Mouse (Mus musculus) kidney, adult 2 months (tissue): Measurements from ENCODE around the gene Ankrd33b. TPM values are rescaled to one million over a fixed set of nuclear protein-coding genes. Genes with fewer than 3 reads are reported as not detected.
A peak's percentile ranks its signal among the peaks of the same experiment; 100 is the strongest.

Source experiments
- DNase-seq: peaks from one replicate; pipeline ENCODE4 v3.0.0; 2021
- H3K27ac ChIP-seq: fragments of 200-500 bp; 2 replicates; pipeline ENCODE4 v1.5.1; 2012; ENCODE audit warnings: low read depth, low read length, control low read depth, inconsistent platforms; ENCODE audit not compliant: insufficient read depth
- H3K27me3 ChIP-seq: fragments of 200-500 bp; replicated peaks from 2 replicates; pipeline ENCODE4 v1.6.1; 2012; ENCODE audit warnings: mild to moderate bottlenecking, moderate library complexity, low read length, inconsistent platforms; ENCODE audit not compliant: control insufficient read depth, insufficient read depth
- H3K36me3 ChIP-seq: fragments of 200-500 bp; 2 replicates; pipeline ENCODE4 v1.6.1; 2012; ENCODE audit warnings: mild to moderate bottlenecking, moderate library complexity, low read length, inconsistent platforms; ENCODE audit not compliant: control insufficient read depth, insufficient read depth
- H3K4me1 ChIP-seq: fragments of 200-500 bp; 2 replicates; pipeline ENCODE4 v1.6.1; 2011; ENCODE audit warnings: low read length; ENCODE audit not compliant: control insufficient read depth, insufficient read depth
- H3K4me3 ChIP-seq: fragments of 200-500 bp; 2 replicates; pipeline ENCODE4 v1.5.1; 2011; ENCODE audit warnings: mild to moderate bottlenecking, low read depth, low read length, control low read depth; ENCODE audit not compliant: insufficient read depth
- CTCF ChIP-seq: fragments of 200-500 bp; conservative IDR thresholded peaks from 2 replicates; pipeline ENCODE4 v1.5.1; 2011; ENCODE audit warnings: low read depth, mild to moderate bottlenecking, control low read depth, low read length, moderate library complexity, mixed read lengths; ENCODE audit not compliant: insufficient read depth, insufficient read length
- POLR2A ChIP-seq: fragments of 200-500 bp; IDR thresholded peaks from one replicate; pipeline ENCODE4 v1.6.1; 2011; ENCODE audit warnings: low read depth, low read length, control low read depth
- WGBS: fragments of 180-500 bp; shearing (Covaris S2); methylation state at CpG from one replicate; pipeline ENCODE4 v1.1.7; 2018; 5-methylcytosine and 5-hydroxymethylcytosine counted together
- polyA plus RNA-seq: library from polyadenylated mRNA; depleted of rRNA; stranded (reverse); fragments of >200 nt; gene quantifications from 2 replicates; pipeline ENCODE4 v1.2.3, GENCODE M21; 2012

Ankrd33b gene
- polyA plus RNA-seq, 1 experiment: 21.8 TPM

DNA sequence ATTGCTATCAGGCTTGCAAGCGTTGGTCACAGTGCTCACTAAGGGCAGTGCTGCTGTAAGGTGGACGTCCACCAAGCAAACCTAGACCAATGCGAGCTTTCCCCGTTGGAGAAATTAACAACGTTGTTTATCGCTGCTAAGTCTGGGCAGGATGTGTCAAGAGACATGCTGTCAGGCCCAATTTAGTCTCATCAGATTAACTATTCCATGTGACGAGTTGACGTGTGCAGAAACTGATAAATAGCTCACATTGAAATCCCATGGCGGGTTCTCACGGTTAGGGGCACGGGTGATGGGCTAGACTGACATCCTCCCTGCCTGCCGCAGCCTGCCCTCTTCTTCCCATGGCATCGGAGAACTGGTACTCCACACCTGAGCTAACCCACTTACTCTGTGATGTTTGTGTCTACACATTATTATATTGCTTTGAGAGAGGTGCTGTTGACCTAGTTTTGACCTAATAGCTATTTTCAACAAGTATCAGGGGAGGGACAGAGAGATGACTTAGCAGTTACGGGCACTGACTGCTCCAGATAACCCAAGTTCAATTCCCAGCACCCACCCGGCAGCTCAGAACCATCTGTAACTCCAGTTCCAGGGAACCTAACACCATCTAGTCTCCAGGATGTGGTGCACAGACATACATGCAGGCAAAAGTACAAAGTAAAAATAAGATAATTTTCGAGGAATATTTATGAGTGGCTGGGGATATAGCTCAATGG is 114.8 kb downstream of the Ankrd33b start:
- Histone ChIP-seq H3K27ac (no peak overlapping the region), H3K4me3 (no peak overlapping the region), H3K4me1 (no peaks in the 10 kb centered on the region; the same call in 1 of the 2 replicates), H3K36me3 (no peaks in the 10 kb centered on the region), H3K27me3 (no peaks in the 10 kb centered on the region)
- 92% methylated on average over 16 of the region's 16 CpGs for WGBS
- no peak for TF ChIP-seq CTCF
- no peak for TF ChIP-seq POLR2A
- DNase-seq: no peak

GRCm38 (mm10) chr15:31251189-31251588 is 116.3 kb downstream of the Ankrd33b start:
- 62% methylated on average over 6 of the region's 6 CpGs for WGBS
- H3K4me1 ChIP-seq: no peaks in the 10 kb centered on the region; the same call in 1 of the 2 replicates

DNA sequence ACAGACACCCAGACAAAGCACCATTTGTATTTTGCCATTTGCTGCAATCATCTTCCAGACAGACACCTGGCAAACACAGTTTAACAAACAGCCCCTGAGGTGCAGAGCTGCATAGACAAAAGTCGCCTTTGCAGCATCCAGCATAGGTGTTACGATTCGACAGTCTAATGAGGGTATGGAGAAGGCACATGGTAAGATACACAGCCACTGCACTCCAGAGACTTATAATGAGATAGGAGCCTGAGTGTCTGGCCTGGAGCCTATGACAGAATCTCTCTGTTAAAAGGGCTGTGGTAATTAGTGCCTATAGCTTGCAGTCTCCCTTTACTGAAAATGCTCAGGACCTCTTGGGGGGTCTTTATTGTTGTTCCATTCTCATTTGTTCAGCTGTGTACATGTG is 116.8 kb downstream of the Ankrd33b start:
- Histone ChIP-seq H3K27ac (no peak overlapping the region), H3K36me3 (no peaks in the 10 kb centered on the region), H3K4me3 (no peak overlapping the region), H3K4me1 (no peaks in the 10 kb centered on the region; the same call in 1 of the 2 replicates), H3K27me3 (no peaks in the 10 kb centered on the region)
- DNase-seq: no peak
- WGBS: 87% methylated on average over 3 of the region's 3 CpGs
- TF ChIP-seq POLR2A (no peak), CTCF (no peak)

More at GRCm38 (mm10) chr15:31251189-31251588, 116.3 kb downstream of the Ankrd33b start:
- DNase-seq: peak; percentile 22
- Histone ChIP-seq H3K4me3 (no peak overlapping the region), H3K36me3 (no peaks in the 10 kb centered on the region), H3K27ac (no peak overlapping the region), H3K27me3 (no peaks in the 10 kb centered on the region)
- TF ChIP-seq CTCF: no peak
- no peak for TF ChIP-seq POLR2A

DNA sequence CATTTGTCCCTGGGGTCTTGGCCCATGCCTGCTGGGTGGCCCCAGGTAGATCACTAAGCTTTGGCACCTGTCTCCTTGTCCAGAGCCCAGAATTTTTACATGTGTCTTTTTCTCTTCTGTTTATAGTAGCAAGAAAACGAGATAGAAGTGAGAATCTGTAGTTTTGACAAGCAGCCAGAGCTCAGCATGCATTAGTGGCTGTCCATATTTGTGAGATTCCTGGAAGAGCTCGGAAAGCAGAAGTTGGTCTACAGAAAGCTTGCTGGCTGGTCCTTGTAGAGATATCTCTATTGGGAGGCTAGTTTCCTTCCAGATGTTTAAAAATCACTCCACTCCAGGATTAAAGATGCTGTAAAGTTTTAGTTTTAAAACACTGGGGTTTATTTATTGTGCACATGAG is 117.5 kb downstream of the Ankrd33b start:
- no peaks in the 10 kb centered on the region for H3K36me3 ChIP-seq
- H3K27ac ChIP-seq: no peak overlapping the region
- H3K27me3 ChIP-seq: no peaks in the 10 kb centered on the region
- TF ChIP-seq CTCF (no peak), POLR2A (no peak)
- H3K4me3 ChIP-seq: no peak overlapping the region
- 77% methylated on average over 2 of the region's 2 CpGs for WGBS
- no peak for DNase-seq
- H3K4me1 ChIP-seq: no peaks in the 10 kb centered on the region; the same call in 1 of the 2 replicates

- Histone ChIP-seq H3K36me3 (no peaks in the 10 kb centered on the region), H3K27ac (no peak overlapping the region), H3K4me1 (no peaks in the 10 kb centered on the region; the same call in 1 of the 2 replicates), H3K27me3 (no peaks in the 10 kb centered on the region), H3K4me3 (no peak overlapping the region)
- no peak for TF ChIP-seq POLR2A
- no peak for TF ChIP-seq CTCF
- 76% methylated on average over 7 of the region's 7 CpGs for WGBS
- no peak for DNase-seq
These were observed 118.6 kb downstream of the Ankrd33b start for GRCm38 (mm10) chr15:31248882-31249281.

DNA sequence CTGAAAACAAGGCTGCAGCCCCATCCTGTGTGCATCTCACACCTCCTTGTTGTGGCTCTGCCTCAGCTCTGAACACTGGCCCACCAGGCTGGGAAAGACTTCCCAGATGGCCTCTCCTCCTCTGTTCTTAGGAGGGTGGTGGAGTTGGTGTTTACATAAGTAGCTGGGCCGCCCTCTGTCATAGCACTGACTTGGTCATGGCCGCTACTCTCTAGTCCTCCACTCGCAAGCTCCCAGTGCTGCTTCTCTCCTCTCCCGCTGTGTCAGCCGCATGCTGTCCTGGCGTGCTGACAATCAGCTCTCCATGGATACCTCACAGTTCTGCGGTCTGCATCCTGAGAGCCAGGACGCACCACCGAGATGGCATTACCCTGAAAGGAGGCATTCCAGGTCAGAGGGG is 120.5 kb downstream of the Ankrd33b start:
- no peak for TF ChIP-seq POLR2A
- TF ChIP-seq CTCF: no peak
- Histone ChIP-seq H3K27me3 (no peaks in the 10 kb centered on the region), H3K4me1 (no peaks in the 10 kb centered on the region; the same call in 1 of the 2 replicates), H3K27ac (no peak overlapping the region), H3K4me3 (no peak overlapping the region), H3K36me3 (no peaks in the 10 kb centered on the region)
- WGBS: 88% methylated on average over 9 of the region's 9 CpGs
- DNase-seq: no peak

- no peak overlapping the region for H3K4me3 ChIP-seq
- WGBS: 60% methylated on average over 9 of the region's 9 CpGs
- H3K27me3 ChIP-seq: no peaks in the 10 kb centered on the region
- DNase-seq: no peak
- H3K4me1 ChIP-seq: no peaks in the 10 kb centered on the region; the same call in 1 of the 2 replicates
- no peaks in the 10 kb centered on the region for H3K36me3 ChIP-seq
- H3K27ac ChIP-seq: no peak overlapping the region
- TF ChIP-seq POLR2A (no peak), CTCF (no peak)
These were observed 121.6 kb downstream of the Ankrd33b start for GRCm38 (mm10) chr15:31245934-31246333.
